Mouse (Mus musculus) c-Kit-positive CD71-positive TER-119-negative erythroid progenitor cells, embryonic 14.5 days (primary cell): ENCODE data around the gene Gm49510.

Experiments
- DNase-seq: peaks from one replicate; pipeline ENCODE4 v3.0.0-alpha.2; 2013; ENCODE audit warnings: low read depth

The Gm49510 gene

GRCm38 (mm10) chr15:78948152-78948725 lies 48.8 kb downstream of the Gm49510 start:
- DNase-seq: no peak

GRCm38 (mm10) chr15:78948883-78949282 lies 49.4 kb downstream of the Gm49510 start:
- DNase-seq: no peak

DNA sequence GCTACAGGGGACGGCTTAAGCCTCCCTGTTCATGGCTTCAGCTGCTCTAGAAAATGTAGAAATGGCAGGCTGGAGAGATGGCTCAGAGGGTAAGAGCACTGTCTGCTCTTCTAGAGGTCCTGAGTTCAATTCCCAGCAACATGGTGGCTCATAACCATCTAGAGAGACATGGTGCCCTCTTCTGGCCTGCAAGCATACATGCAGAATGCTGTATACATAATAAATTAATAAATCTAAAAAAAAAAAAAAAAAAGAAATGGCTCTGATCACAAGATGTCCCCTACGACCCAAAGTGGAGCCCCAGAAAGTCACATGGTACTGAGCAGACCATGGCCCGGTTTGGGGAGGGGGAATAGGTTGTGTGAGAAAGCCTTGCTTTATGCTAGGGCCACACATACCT lies 56.2 kb downstream of the Gm49510 start:
- DNase-seq: no peak

DNA sequence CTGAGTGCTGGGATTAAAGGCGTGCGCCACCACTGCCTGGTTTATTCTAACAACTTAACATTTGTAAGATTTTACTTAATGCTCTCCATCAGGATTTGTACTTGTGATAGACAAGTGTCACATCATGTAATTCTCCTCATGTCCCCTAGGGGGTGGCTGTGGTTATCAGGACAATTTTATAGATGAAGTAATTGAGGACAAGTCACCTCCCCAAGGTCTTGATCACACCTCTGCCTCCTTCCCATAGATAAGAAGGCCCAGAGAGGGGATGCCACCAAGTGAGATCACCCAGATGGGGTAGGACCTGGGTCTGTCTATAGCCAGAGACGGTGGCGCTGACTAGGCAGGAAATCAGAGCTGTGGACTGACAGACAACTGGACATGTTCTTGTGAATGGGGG lies 56.9 kb downstream of the Gm49510 start:
- no peak for DNase-seq

DNA sequence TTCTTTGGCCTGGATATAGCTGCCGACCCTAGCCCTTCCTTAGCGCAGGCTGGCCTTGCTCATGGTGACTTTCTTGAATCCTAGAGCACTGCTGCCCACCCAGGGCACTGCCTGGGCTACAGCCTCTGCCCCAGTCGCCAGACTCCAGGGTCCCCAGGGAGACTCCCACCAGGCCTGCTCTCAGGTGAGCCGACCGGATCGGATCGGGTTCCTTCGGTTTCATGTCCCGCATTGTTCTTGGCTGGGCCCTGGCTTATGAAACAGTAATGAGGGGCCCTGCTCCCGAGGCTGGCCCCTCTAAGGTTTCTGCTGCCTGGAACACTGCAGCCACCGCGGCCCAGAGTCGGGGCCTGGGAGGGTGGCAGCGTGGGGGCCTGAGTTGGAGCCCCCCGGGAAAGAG lies 57.6 kb downstream of the Gm49510 start:
- DNase-seq: no peak

DNA sequence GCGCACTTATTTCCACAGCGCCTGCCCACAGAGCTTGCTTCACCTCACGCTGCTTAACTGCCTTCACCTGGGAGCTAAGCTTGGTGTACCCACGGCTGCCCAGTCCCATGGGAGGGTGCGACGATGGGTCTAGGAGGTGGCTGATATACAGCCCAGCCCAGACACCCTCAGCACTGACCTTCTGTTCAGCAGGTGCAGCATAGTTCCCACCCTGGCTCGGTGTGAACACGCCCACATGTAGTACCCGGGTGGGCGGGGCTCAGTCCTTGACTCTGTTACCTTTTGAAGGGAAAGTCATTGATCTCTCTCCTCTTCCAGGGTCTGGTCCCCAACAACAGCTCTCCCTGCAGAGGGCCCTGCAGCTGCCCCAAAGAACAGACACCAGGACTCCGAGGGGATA lies 60.1 kb downstream of the Gm49510 start:
- no peak for DNase-seq

DNA sequence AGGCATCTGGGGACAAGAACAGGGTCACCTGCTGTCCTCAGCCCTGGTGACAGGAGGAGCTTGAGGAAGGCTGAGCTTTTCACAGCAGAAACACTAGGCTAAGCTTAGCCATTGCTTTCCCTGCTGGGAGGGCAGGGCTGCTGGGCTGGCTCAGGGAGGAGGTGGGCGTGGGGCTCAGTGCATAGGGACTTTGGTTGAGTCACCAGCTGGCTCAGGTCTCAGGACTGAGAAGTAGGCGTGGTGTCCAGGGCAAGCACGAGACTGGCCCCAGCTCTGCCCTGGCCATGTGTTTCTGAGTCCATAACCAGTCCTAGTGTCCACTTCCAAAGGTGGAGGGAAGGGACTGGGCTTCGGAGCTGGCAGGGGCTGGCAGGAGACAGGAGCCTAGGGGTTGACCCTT lies 60.6 kb downstream of the Gm49510 start:
- no peak for DNase-seq

DNA sequence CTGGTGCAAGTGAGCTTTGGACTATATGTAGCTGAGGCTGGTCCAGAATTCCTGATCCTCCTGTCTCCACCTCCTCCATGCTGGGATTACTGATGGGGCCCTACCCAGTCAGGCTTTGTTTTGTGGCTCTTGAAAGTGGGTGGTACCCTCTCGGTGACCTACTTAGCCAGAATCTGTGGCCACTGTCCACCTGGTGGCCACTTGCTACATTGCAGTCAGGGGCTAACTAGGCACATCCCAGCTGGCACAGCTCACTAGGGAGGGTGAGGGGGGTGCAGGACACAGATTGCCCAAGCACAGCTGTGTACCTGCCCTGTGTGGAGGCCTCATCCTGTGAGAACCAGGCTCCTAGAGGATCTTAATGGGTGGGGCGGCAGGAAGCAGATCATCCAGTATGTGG lies 63.4 kb downstream of the Gm49510 start:
- DNase-seq: no peak
